ENCODE assay signal across 15 mouse cellular contexts in genomic region chr1:38132942-38133341, GRCm38 (mm10). TPM values are rescaled to one million over a fixed set of nuclear protein-coding genes. Genes with fewer than 3 reads are reported as not detected.
DNase-seq lines count a peak whose midpoint lies in the region; ATAC-seq and TF ChIP-seq lines count a peak whose summit lies in the region.
"Had no signal": no experiment of that assay in that cellular context is flagged by ENCODE, and none has a peak within 500 bp of the region (broad histone marks: within the 10 kb centered on the region; RNA-seq: fewer than 3 reads in every experiment).

No protein-coding gene starts in this region.

- TF ChIP-seq CTCF in C2C12 (IDR thresholded peaks at IDR 0.05; ENCODE audit: control insufficient read depth, insufficient read depth, insufficient read length), result no peak

- no peak overlapping the region for H3ac ChIP-seq in C2C12 (ENCODE audit: control insufficient read depth, insufficient read length, low read depth)

- peaks cover 16% of the 10 kb centered on the region for H3K4me1 ChIP-seq in neural tube, embryonic 15.5 days

- peak; percentile 28 for DNase-seq in adrenal gland, postnatal 14 days
- no peak for DNase-seq in adrenal gland, adult 18-20 months (ENCODE audit: low spot score in 2 of 2)
- peak; percentile 35 for DNase-seq in kidney, postnatal 10 days
- no peak for DNase-seq in kidney, adult 9 months
- DNase-seq in lung, postnatal 10 days, result peak; percentile 51
- DNase-seq in cerebellum, postnatal 10 days, result no peak
- DNase-seq: thymus, postnatal 25 days had no signal

- H3K9ac ChIP-seq in neural tube, embryonic 15.5 days (replicated peaks), result no peak overlapping the region
- H3K9ac ChIP-seq: forebrain, embryonic 12.5 days; limb, embryonic 12.5 days; lung, embryonic 15.5 days had no signal

- H3K79me2 ChIP-seq in C2C12 (ENCODE audit: control insufficient read depth, insufficient read depth), result peaks cover 14% of the 10 kb centered on the region

- no peaks in the 10 kb centered on the region for H3K36me3 ChIP-seq in C2C12 (ENCODE audit: control insufficient read depth, insufficient read depth)
- no peaks in the 10 kb centered on the region for H3K36me3 ChIP-seq in neural tube, embryonic 15.5 days
- H3K36me3 ChIP-seq: forebrain, embryonic 12.5 days; hindbrain, embryonic 10.5 days; limb, embryonic 12.5 days; lung, embryonic 15.5 days had no signal

- H3K4me3 ChIP-seq in C2C12 (ENCODE audit: insufficient read depth, poor library complexity, severe bottlenecking), result no peak overlapping the region
- no peak overlapping the region for H3K4me3 ChIP-seq in neural tube, embryonic 15.5 days (replicated peaks)
- H3K4me3 ChIP-seq: forebrain, embryonic 12.5 days; hindbrain, embryonic 10.5 days; limb, embryonic 12.5 days; lung, embryonic 15.5 days had no signal

- peaks cover 4% of the 10 kb centered on the region for H3K27me3 ChIP-seq in C2C12 (ENCODE audit: control insufficient read depth, insufficient read depth, insufficient read length)
- H3K27me3 ChIP-seq in neural tube, embryonic 15.5 days (replicated peaks), result no peaks in the 10 kb centered on the region
- H3K27me3 ChIP-seq: forebrain, embryonic 12.5 days; limb, embryonic 12.5 days; lung, embryonic 15.5 days had no signal

- H3K4me2 ChIP-seq in neural tube, embryonic 15.5 days, result no peak overlapping the region
- H3K4me2 ChIP-seq: forebrain, embryonic 12.5 days; limb, embryonic 12.5 days; lung, embryonic 15.5 days; midbrain, embryonic 11.5 days had no signal

- H3K27ac ChIP-seq in neural tube, embryonic 15.5 days (replicated peaks), result no peak overlapping the region
- H3K27ac ChIP-seq: forebrain, embryonic 12.5 days; hindbrain, embryonic 10.5 days; limb, embryonic 12.5 days; lung, embryonic 15.5 days had no signal

- whole genome bisulfite sequencing in neural tube, embryonic 15.5 days, result 74% methylated on average over 6 of the region's 6 CpGs

- H3K79me3 ChIP-seq in C2C12 (ENCODE audit: low read depth), result peaks cover 12% of the 10 kb centered on the region

- ATAC-seq in neural tube, embryonic 15.5 days (ENCODE audit: low FRiP score), result no peak
- ATAC-seq: inflammation-experienced regulatory T-cells, adult 6 months had no signal

- no peaks in the 10 kb centered on the region for H3K9me3 ChIP-seq in neural tube, embryonic 15.5 days (replicated peaks)
- H3K9me3 ChIP-seq: forebrain, embryonic 12.5 days; hindbrain, embryonic 10.5 days; limb, embryonic 12.5 days; lung, embryonic 15.5 days had no signal

TF ChIP-seq in C2C12, 6 proteins besides CTCF, POLR2A, EP300 and RAD21:
- TF ChIP-seq USF1 (IDR thresholded peaks at IDR 0.05; ENCODE audit: low read depth), result peak; percentile 57
- TF ChIP-seq MYOG (IDR thresholded peaks at IDR 0.05; ENCODE audit: control insufficient read depth, extremely low read depth, insufficient read length), result no peak

RNA-seq across cellular contexts. Expression of gene Rev1, which starts 3.3 kb away (rescaled TPM):
- 24.3 TPM in 2 replicates for total RNA-seq in adrenal gland, postnatal 14 days (2021)
- total RNA-seq in adrenal gland, adult 18-20 months (2021), result 10 to 100 TPM; 20.5 to 22.2 TPM
- polyA plus RNA-seq in C2C12 (2012; fragmentation: generic; extraction: Trizol), result 7.0 TPM
- 30.2 and 35.3 TPM in 2 replicates for polyA plus RNA-seq in neural tube, embryonic 15.5 days (2015; fragmentation: Nextera tagmentation; extraction: Ambion mirVana)

Comparison
In these comparisons a context has a peak if more than half of its experiments do, and no peak if none do; other contexts are left out.
1. DNase-seq: peak in adrenal gland, postnatal 14 days (single experiment), kidney, postnatal 10 days (single experiment) and lung, postnatal 10 days (single experiment); none in adrenal gland, adult 18-20 months (0 of 2), kidney, adult 9 months (single experiment) and cerebellum, postnatal 10 days (0 of 2).